Mouse (Mus musculus): Measurements from ENCODE around the gene Adad2.

Gene Adad2

DNA sequence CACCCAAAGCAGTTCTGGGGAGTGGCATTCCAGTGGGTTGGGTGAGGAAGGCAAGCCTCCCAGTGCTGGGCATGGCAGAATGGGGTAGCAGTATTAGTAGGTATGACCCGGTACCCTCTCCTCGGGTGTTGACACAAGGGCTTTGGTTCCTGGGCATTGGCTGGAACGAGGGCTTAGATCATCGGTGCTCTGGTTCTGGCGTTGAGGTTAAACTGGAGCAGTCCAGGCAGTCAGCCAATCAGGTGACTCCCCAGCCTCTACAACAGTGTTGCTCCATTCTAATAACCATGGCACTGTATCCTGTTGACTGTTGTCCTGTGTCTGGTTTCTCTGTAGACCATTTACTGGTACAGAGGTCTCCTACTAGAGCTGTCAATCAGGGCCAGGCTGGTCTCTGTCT lies 5.0 kb downstream of the Adad2 start:
- no peak for DNase-seq

DNA sequence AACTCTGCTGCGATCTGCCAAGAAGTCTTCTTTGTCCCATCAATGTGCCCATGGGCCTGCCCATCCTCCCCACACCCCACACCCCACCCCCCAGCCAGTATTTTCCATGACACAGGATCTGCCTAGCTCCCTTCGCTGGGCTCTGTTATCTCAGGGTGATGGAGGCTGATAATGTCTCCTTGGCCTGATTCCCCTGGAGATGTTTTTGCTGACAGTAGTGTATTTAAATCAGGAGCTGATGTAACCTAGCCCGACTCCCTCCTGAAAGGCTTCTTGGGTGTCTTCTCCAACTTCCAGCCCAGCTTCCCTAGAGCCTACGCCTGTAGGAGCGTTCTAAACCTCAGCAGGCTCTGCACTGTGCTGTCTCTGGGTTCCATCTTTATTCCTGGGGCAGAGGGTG lies 6.3 kb downstream of the Adad2 start:
- DNase-seq, result no peak

DNA sequence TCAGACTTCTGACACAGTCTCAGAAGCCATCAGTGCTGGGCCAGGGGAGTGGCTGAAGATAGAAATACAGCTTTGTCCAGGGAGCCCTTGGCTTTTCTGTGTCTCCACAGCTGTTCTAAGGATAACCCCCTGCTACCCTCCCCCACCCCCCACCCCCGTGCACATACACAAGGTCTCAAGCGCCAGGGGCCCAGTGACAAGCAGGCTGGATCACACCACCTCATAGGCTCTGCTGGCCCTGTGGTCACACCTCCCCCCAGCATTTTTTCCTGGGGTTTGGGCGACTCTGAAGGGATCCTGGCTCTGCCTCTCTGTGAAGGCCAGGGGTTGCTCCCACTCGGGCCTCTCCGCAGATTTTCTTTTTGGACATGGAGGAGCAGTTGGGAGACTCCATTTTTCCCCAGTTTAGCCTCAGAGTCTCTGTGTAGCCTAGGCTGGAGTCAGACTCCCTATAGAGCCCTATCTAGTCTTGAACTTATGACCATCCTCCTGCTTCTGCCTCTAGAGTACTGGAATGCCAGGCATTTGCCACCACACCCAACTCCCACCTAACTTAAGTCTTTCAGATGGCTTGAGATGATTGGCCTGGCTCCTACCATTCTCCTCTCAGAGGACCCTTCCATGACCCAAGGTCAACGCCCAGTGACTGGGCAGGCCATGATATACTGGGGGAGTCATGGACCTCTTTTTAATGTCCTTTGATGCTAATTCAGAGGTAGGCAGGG lies 7.7 kb downstream of the Adad2 start:
- DNase-seq, result no peak

DNA sequence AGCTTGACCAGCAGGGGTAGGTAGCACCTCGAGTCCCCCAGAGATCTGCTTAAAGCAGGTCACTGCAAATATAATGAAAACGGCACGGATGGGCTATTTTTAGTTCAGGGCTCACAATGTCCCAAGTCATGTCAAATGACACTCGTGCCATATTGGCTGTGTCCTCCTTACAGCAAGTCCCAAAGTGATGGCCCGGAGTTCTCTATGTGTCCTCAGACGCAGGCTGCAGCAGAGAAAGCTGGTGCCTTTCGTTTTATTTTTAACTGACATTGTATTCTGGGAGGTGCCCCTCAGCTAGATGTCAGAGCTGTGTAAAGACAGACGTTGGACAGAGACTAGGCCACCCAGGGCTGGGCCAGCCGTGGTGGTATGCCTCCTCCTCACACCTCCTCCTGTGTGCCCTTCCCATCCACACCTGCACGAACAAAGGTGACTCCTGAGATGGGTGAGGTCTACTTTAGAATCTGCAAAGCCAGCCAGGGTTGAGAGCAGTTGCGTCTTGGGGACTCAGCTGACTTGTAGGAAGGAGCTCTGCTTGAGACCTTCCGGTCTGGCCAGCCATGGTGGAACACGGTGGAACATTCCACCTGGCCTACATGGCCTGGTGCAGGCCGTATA lies 8.4 kb downstream of the Adad2 start:
- no peak for DNase-seq

DNA sequence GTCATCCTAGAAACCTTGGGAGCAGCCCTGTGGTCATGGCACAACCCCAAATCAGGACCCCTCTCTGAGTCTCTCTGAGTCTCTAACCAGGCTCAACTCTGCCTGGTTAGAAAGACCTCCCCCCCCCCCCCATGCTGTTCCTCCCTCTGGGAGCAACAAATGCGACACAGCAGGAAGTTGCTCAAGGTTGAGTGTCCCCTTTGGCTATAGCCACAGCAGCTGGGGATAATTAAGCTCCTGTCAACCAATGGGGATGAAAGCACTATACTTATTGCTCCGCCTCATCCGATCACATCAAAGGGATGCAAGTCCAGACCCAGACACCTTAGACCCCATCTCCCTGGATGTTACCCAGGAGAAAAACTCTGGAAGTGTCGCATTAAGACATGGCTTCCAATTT lies 10.0 kb downstream of the Adad2 start:
- DNase-seq, result no peak

DNA sequence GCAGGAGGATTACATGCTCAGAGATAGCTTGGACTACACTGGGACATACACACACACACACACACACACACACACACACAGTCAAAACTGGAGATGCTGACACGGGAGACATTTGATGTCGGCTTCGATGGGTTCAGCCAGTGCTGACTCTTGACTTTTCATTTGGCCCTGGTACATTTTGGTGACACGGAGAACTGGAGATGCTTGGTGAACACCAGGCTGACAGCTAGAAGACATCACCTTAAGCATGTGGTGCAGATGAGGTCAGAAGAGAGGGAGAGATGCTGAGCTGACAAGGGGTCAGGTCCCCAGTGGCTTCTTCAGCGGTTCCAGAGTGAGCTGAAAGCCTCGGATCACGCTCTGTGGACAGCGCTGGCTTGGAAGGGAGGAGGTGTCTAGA lies 10.5 kb downstream of the Adad2 start:
- DNase-seq, result no peak

DNA sequence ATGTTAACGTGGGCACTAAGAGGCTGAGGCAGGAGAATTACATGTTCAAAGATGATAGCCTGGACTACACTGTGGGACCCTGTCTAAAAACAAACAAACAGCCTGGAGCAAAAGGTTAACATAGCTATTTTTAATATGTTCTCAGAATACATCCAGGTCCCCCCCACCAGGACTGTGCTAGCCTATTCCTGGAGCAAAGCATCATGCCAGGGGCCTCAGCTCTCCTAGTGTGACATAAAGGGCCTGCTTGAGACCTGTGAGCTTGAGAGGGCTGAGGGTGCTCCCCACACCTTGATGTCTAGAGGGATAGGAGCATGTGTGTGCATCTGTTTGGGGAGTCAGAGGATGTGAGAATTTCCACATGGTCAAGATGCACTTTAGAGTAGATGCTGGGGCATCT lies 11.2 kb downstream of the Adad2 start:
- DNase-seq, result no peak

DNA sequence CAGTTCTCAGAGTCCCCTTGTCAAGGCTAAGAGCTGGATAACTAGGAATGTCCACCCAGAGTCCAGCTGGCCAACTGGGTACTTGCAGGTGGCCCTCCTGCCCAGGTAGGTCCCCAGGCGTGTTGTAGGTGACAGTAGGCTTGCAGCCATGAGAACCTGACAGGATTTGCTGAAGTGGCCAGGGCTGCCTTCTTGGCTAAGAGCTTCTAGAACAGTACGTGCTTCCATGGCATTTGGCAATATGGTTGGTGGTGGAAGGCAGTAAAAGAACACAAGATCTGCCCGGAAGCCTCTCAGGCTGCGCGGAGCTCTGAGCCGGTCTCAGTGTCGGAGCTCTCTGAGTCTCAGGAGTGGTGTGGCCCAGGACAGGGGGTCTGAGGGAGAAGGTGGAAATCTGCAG lies 12.4 kb downstream of the Adad2 start:
- no peak for DNase-seq

DNA sequence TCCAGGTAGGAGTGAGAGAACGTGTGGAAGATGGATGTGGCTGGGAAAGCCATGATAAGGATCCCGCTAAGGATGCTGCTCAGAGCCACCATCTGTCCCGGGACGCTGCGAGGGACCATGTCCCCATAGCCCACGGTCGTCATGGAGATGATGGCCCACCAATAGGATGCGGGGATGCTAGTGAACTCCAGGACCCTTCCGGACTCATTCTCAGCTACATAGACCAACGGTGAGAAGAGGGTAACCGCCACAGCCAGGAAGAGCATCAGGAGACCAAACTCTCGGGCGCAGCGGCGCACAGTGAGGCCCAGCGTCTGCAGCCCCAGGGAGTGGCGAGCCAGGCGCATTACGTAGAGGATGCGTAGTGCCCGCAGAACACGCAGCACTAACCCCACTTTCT lies 13.2 kb downstream of the Adad2 start:
- no peak for DNase-seq

DNA sequence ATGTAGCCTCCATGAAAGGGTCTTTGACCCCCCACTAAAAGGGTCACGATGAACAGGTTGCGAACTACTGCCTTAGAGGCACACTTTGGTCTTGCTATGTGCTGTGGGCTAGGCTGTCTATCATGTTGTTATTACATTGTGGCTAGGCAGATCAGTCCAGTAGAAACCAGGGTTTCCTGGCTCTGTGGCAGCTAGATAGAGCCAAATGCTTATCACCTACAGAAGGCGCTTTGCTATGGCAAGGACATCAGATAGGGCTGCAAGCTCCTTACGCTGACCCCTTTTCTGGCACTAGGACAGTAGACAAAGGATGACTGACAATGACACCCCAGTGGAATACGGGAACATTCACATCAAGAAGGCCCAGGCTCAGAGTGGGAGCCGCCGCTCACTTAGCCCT lies 14.7 kb downstream of the Adad2 start:
- no peak for DNase-seq

DNA sequence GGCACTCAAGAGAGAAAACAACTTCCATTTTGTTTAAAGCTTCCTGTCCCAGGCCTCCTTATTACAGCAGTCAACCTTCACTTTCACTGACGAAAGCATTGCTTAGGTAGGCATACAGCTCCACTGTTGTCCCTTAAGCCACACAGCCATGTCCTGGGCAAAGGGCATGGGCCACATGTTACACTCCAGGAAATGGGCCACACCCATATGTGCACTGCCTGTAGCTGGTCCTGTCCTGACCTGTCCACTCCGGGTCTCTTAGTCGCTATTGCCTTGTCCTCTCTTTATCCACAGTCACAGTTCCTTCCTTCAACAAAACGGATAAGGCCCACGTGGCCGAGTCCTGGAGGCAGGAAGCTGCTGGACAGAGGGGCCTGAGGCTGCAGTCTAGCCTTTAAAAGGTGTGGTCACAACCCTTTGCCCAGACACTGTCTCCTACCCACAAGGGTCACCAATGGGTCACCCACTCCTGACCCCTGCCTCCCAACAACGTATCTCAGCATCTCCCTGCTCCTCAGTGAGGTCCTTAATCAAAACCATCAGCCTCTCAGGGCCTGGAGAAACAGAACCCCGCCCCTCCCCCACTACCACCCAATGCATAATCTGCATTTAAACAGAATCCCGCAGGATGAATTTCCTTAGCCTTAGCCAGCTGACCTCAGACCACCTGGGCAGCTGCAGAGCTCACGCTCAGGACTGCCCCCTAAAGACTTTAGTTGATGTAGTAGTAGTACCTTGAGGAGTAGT lies 15.2 kb downstream of the Adad2 start:
- no peak for DNase-seq

DNA sequence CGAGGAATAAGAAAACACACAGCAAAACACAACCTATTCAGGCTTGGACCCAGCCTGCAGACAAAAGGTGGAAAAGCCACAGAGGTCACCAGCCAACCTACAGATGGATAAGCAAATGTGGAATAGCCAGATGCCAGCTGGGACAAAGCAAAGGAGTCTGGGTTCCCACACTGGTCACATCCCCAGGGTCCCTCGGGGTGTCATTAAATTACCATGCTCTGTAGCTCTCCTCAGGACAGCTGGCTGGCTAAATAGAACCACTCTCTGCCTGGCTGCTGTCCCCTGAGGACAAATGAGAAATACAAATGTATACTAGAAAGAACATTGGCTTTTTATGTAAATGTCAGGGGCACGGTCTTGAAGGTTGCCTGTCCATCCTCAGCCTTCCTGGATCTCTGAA lies 18.3 kb downstream of the Adad2 start:
- DNase-seq, result no peak

DNA sequence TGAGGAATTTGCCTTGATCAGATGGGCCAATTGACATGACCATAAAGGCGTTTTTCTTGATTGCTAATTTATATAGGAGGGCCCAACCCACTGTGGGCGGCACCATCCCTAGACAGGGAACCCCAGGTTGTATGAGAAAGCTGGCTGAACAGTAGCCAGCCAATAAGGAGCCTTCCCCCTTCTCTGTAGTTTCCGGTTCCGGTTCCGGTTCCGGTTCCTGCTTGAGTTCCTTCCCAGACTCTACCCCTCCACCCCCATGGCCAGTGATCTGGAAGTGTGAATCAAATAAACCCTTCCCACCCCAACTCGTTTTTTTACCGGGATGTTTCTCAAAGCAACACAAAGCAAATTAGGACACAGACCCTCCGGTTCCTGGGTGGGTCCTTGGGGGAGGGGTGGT lies 19.7 kb downstream of the Adad2 start:
- DNase-seq, result no peak

DNA sequence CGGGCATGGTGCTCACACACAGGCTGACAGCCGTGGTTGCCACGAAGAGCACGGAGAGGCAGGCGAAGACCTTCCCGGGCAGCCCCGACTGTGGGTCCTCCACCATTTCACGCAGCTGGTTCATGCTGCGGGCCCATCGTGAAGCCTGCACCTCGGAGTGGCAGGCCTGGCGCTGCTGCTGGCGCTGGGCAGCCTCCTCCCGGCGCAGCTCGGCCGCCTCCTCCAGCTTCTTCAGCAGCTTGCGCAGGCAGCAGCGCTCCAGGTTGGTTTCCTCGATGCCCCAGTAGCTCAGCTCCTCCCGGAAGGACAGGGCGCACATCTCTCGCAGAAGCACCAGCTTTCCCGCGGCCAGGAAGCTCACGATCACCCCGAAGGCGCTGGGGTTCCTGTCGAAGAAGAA lies 20.4 kb downstream of the Adad2 start:
- no peak for DNase-seq

DNA sequence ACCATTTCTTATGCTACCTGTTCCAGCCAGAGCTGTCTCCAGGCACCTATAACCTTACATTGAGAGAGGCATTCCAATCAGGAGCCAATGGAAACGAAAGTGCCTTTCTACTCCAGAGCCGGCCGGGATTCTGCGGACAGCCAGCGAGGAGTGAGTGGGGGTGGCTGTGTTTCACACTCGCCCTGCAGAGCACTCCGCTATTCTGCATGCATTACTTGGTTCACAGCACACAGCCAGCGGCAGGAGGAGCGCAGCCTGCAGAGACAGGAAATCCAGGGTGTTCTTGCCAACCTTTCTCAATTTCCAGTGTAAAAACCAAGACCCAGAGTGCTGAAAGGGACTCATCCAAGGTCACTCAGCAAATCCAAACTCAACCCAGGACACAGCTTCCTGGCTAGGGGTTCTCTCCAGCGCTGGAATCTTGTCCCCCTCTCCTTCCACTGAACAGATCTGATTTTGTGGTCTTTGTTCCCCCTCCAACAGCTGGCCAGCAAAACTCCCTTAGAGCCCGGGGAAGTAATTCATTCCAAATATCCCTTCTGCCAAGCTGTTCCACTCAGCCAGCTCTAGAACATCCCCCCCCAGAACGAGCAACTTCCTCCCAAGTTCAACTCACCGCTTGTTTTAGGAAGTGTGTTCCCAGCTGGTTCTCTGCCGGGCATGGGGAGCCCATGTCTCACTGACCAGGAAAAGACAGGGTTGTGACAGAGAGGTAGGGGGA lies 22.2 kb downstream of the Adad2 start:
- peak; percentile 45 for DNase-seq

DNA sequence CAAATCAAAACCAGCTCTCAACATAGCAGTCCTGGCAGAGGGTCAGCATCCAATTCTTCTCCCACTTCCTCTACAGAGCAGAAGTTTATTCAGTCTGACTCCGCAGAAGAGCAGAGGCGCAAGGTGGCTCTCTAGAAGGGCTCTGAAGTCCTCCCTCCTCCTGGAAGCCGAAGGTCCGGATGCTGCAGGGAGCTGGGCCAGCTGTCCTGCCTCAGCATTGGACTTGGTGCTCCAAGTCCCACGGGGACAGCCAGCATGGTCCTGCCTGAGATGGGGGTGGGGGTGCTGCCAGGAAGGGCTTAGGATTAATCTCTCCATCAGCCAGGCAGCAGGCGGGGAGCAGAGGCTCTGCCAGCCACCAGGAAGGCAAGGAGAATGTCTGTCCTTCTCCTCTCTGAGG lies 22.8 kb downstream of the Adad2 start, which contains the start of gene Kcng4:
Gene Kcng4 (minus strand): TSS at position 303 of the 400 bp plus-strand sequence.
- DNase-seq, result peak; percentile 52

DNA sequence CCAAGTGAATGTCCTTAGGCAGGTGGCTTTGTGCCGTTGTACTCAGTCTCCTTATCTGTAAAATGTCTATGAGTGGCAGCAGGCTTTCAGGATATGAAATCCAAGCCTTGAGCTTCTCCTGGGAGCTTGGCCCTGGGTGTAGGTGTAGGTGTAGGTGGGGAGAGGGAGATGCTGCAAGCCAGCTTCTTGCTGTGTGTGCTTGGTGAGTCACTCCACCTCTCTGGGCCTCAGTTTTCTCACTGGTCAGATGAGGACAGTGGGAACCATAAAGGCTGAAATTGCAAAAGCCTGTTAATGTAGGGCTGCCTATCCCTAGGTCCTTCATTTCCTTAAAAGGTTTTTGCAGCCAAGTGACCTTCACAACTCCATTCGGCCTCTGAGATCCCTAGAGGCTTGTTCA lies 23.4 kb downstream of the Adad2 start:
- DNase-seq, result no peak

DNA sequence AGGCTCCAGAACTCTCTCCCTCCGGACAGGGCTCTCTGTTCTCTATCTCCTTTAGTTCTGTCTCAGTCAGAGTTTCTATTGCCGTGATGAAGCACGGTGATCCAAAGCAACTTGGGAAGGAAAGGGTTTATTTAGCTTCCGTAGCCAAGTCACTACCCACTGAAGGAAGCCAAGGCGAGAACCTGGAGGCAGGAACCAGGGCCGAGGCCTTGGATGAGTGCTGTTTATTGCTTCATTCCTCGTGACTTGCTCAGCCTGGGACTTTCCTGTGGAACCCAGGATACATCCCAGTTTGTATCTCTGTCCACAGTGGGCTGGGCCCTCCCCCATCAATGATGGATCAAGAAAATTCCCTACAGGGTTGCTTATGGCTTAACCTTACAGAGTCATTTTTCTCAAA lies 24.2 kb downstream of the Adad2 start:
- DNase-seq, result no peak

DNA sequence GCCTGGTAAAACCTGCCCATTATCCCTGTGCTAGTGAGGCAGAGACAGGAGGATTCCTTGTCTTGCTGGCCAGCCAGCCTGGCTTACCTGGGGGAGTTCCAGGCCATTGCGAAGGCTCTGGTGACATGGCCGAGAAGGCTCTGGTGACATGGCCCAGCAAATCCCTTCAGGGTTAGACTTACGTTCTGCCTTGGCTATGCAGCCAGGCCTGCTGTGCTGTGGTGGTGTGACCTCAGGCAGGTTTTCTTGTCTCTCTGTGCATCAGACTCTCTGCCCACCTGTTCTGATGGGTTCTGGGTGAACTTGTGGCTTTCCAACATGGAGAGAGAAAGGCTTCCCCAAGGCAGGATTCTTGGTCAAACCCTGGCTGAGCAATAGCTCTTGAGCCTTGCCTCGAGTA lies 24.8 kb downstream of the Adad2 start:
- DNase-seq, result no peak

DNA sequence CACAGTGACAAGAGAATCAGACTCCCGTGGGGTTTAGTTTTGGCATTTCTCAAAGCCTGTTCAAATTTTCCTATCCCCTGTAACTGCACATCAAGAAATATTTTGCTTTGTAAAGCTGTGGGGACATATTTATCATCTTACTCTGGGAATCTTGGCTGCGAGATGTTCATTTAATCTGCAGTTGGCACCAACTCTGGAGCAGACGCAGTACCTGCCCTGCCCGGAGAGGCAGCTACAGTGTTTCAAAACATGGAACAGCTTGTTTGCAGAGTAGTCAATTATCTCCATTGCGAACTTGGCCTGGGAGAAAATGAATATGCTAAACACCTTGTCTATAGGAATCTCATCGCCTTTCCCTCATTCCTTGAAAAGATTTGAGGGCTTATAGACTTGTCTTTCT lies 25.7 kb downstream of the Adad2 start:
- DNase-seq, result no peak

DNA sequence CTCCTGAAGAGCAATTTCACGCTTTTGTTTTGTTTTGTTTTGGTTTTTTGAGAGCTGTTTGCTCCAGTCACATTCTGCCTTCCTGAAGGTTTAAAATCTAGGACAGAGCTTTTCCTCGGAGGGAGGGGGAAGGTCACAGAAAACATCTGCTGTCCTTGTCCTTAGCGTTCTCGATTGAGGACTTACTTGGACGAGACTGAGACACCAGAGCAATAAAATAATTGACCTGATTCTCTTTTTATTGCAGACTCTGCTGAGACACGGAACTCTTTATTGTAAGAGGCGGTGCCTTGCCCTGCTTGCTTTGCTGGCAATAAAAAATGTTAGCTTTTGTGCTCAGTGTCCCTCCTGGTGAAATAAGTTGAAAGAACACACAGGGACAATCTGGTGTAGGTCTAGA lies 27.3 kb downstream of the Adad2 start:
- DNase-seq, result peak; percentile 49

DNA sequence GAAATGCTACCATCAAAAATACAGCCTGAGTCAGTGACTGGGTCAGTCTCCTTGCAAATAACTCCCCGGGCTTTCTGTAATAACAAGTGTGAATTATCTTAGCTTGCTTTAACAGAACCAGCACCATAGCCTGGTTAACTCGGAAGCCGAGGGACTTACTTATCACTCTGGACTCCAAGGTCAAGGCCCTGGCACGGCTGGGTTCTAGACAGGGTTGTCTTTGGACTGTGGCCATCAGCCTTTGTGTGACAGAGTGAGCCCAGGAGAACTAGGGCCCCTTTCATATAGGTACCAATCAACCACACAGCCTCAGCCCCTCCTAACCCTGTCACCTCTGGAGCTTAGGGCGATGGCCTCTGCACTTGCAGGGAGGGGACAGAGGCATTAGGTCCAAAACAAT lies 28.5 kb downstream of the Adad2 start:
- no peak for DNase-seq

DNA sequence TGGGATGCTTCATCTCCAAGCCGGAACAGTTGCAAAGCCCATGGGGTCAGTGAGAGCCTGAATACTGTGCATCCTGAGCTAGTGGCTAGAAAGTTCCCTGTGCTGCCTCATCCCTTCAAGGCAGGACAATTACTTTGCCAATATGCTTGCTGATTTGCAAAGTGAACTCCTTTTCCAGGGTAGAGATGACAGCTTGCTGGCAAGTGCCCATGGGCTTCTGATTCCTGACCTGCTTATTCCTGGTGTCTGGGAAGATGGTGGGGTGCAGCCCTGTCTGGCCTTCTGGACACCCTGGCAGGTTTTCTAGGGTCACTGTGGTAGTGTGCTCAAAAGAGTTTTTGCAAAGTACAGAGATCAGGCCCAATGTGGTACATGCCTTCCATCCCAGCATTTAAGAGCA lies 30.4 kb downstream of the Adad2 start:
- no peak for DNase-seq
